Mouse (Mus musculus) myocyte (in vitro differentiated cells): ENCODE measurements at regions not wholly inside any gene's neighbourhood (a gene's known extent, or its start where the extent isn't known, plus 50 kb on each side); places are given as distances from the start of the nearest gene placed in this dataset.

Experiments
- E2F4 ChIP-seq: IDR thresholded peaks from one replicate; pipeline ENCODE4 v1.6.1; 2011; ENCODE audit warnings: mild to moderate bottlenecking, control low read depth, moderate library complexity; ENCODE audit not compliant: insufficient read depth
- MAX ChIP-seq: IDR thresholded peaks from one replicate; pipeline ENCODE4 v1.6.1; 2011; ENCODE audit warnings: low read depth, mild to moderate bottlenecking, control low read depth
- MYOG ChIP-seq, 3 experiments: IDR thresholded peaks; one replicate each; pipeline ENCODE4 v1.6.1; 2011; ENCODE audit warnings: control low read depth in 2 of 3, low read depth in 2 of 3, mild to moderate bottlenecking in 2 of 3; ENCODE audit not compliant: insufficient read length in 2 of 3, control insufficient read depth in 1 of 3, insufficient read depth in 1 of 3
- POLR2A ChIP-seq: IDR thresholded peaks from one replicate; pipeline ENCODE4 v1.6.1; 2011; ENCODE audit warnings: low read depth, mild to moderate bottlenecking, control low read depth, moderate library complexity; ENCODE audit not compliant: insufficient read length
- TCF12 ChIP-seq: IDR thresholded peaks from one replicate; pipeline ENCODE4 v1.6.1; 2011; ENCODE audit warnings: mild to moderate bottlenecking, control low read depth; ENCODE audit not compliant: poor library complexity, insufficient read depth, severe bottlenecking
- USF1 ChIP-seq: IDR thresholded peaks from one replicate; pipeline ENCODE4 v1.6.1; 2011; ENCODE audit warnings: low read depth, mild to moderate bottlenecking, control low read depth, moderate library complexity

- TF ChIP-seq TCF12 (no peak), USF1 (no peak), E2F4 (no peak), POLR2A (no peak), MAX (no peak), MYOG (IDR thresholded peaks at IDR 0.05; ENCODE audit: control insufficient read depth in 1 of 3, insufficient read depth in 1 of 3, insufficient read length in 2 of 3, low read depth in 2 of 3) (no peak)
Observed at GRCm38 (mm10) chr17:63812586-63812985, 50.3 kb upstream of the Fer start.
